Mouse (Mus musculus) neural tube, embryonic 14.5 days (tissue): ENCODE results near the gene Ret. TPM values are rescaled to one million over a fixed set of nuclear protein-coding genes. Genes with fewer than 3 reads are reported as not detected.

Experiments
- ATAC-seq: fragments of 200-750 bp; cut with Nextera tagmentation; 2 replicates; pipeline ENCODE4 v1.8.0; 2017; ENCODE audit warnings: low read depth, mild to moderate bottlenecking, moderate TSS enrichment, moderate library complexity
- H3K27ac ChIP-seq: fragments of 300-500 bp; sonication (generic); 2 replicates; pipeline ENCODE4 v1.5.1; 2014; ENCODE audit warnings: low read depth, mild to moderate bottlenecking, control low read depth, low read length, moderate library complexity, mixed read lengths
- H3K27me3 ChIP-seq: fragments of 300-500 bp; sonication (generic); 2 replicates; pipeline ENCODE4 v1.6.1; 2014; ENCODE audit warnings: low read length; ENCODE audit not compliant: control insufficient read depth, insufficient read depth
- H3K36me3 ChIP-seq: fragments of 300-500 bp; sonication (generic); 2 replicates; pipeline ENCODE4 v1.6.1; 2014; ENCODE audit warnings: low read length, mixed read lengths; ENCODE audit not compliant: control insufficient read depth, insufficient read depth
- H3K4me1 ChIP-seq: fragments of 300-500 bp; sonication (generic); 2 replicates; pipeline ENCODE4 v1.6.1; 2014; ENCODE audit warnings: low read length; ENCODE audit not compliant: control insufficient read depth, insufficient read depth
- H3K4me2 ChIP-seq: fragments of 300-500 bp; sonication (generic); 2 replicates; pipeline ENCODE4 v1.6.1; 2014; ENCODE audit warnings: mild to moderate bottlenecking, low read depth, low read length, control low read depth
- H3K4me3 ChIP-seq: fragments of 300-500 bp; sonication (generic); 2 replicates; pipeline ENCODE4 v1.5.1; 2014; ENCODE audit warnings: low read depth, low read length, control low read depth, mixed read lengths
- H3K9ac ChIP-seq: fragments of 300-500 bp; sonication (generic); replicated peaks from 2 replicates; pipeline ENCODE4 v1.6.1; 2014; ENCODE audit warnings: low read depth, mild to moderate bottlenecking, control low read depth, low read length, mixed read lengths
- H3K9me3 ChIP-seq: fragments of 300-500 bp; sonication (generic); 2 replicates; pipeline ENCODE4 v1.6.1; 2016; ENCODE audit warnings: low read length; ENCODE audit not compliant: control insufficient read depth
- WGBS: fragments of 180-500 bp; shearing (Covaris S2); extraction: QIAGEN DNeasy Blood & Tissue Kit; methylation state at CpG from one replicate; pipeline ENCODE4 v1.1.7; 2014; 5-methylcytosine and 5-hydroxymethylcytosine counted together
- polyA plus RNA-seq: library from polyadenylated mRNA; unstranded; fragments of >200 nt; fragmentation: Nextera tagmentation; extraction: Ambion mirVana; gene quantifications from 2 replicates; pipeline ENCODE4 v1.2.1, GENCODE M21; 2014

Ret gene
- polyA plus RNA-seq, 1 experiment from 2014 or later, result 22.5 TPM

DNA sequence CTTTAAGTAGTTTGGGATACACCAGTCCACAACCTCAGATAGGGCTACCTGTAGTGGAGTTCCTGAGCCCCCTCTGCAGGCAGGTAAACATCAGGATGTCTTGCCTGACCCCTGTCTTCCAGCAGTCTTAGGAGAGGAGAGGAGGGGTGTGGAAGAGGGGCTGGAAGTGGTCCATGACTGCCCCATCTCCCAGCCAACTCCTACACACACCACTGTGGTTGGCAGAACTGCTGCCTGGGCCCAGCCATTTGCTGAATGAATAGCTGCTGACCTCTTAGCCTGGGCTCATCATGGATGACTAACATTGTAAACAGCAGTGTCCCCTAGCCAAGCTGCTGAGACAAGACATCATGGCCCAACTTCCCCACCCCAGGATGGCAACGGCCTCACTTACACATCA, 32.0 kb downstream of the Ret start:
- Histone ChIP-seq H3K4me3 (no peak overlapping the region), H3K9me3 (no peaks in the 10 kb centered on the region), H3K4me2 (no peak overlapping the region), H3K27me3 (no peaks in the 10 kb centered on the region), H3K27ac (no peak overlapping the region), H3K36me3 (no peaks in the 10 kb centered on the region), H3K9ac (no peak overlapping the region), H3K4me1 (no peaks in the 10 kb centered on the region)
- no peak for ATAC-seq
- WGBS, result 96% methylated on average over 1 of the region's 1 CpGs

DNA sequence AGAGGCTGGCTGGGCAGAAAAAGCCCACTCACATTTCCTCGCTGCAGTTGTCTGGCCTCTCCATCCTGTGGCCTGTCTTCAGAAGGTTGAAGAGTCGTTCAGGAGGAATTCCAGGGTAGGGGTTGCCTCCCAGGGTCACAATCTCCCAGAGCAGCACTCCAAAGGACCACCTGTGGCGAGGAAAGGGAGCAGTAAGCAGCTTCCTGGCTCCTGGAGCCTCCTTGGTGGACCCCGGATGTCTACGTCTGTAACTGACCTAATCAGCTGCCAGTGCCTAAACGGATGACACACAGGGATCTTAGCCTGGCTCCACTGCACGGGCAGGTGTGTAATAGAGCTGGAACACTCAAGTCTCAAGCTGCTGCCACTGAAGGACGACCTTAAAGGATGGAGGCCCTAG, 32.8 kb downstream of the Ret start:
- H3K27me3 ChIP-seq, result no peaks in the 10 kb centered on the region
- ATAC-seq, result no peak
- no peak overlapping the region for H3K27ac ChIP-seq
- no peaks in the 10 kb centered on the region for H3K36me3 ChIP-seq
- 77% methylated on average over 8 of the region's 8 CpGs for WGBS
- H3K9me3 ChIP-seq, result no peaks in the 10 kb centered on the region
- H3K9ac ChIP-seq, result no peak overlapping the region
- H3K4me1 ChIP-seq, result no peaks in the 10 kb centered on the region
- no peak overlapping the region for H3K4me2 ChIP-seq
- H3K4me3 ChIP-seq, result no peak overlapping the region

DNA sequence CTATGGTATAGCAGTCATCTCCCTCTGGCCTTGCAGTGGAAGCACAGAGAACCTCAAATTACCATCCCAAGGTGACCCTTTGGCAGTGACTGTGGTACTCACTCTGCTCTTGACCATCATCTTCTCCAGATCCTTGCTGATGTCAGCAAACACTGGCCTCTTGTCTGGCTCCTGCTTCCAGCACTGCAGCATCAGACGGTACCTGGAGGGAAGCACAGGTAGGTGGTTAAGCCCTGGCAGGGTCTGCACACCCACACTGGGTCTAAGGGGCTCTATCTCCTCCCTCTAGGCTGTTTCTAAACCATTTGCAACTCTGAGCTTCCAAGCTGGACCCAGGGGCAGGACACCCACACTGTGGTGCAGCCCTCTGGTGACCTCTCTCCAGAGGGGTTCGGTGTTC, 34.4 kb downstream of the Ret start:
- no peaks in the 10 kb centered on the region for H3K9me3 ChIP-seq
- no peaks in the 10 kb centered on the region for H3K4me1 ChIP-seq
- no peak overlapping the region for H3K4me3 ChIP-seq
- H3K36me3 ChIP-seq, result no peaks in the 10 kb centered on the region
- no peak for ATAC-seq
- H3K27me3 ChIP-seq, result no peaks in the 10 kb centered on the region
- no peak overlapping the region for H3K9ac ChIP-seq
- no peak overlapping the region for H3K27ac ChIP-seq
- no peak overlapping the region for H3K4me2 ChIP-seq
- 89% methylated on average over 2 of the region's 2 CpGs for WGBS

DNA sequence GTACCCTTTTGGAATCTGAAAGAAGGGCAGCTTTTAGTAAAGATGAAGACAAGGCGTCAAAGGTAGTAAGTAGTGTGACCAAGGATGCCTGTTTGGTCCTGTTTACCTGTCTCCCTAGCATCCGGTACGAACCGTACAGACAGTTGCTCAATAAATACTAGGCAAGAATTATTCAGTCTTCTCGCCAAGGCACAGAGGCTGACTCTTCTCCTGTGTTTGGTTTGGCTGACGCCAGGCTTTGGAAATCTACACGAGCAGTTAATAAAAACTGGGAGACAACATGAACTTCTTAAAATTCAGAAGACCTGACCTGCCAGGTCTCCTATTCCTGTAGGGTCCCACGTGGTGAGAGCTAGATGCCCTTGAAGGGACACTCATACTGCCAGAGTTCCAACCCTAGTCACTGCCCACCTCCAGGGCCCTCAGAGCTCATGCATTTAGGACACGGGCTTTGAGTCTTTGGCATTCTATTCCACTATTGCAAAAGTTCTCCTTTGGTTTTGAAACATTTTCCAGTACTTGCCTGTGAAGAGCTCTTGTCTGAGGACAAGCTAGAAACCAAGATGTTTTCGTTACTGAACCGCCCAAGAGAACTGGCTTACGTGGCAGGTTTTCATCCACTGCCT, 34.9 kb downstream of the Ret start:
- 91% methylated on average over 12 of the region's 12 CpGs for WGBS
- Histone ChIP-seq H3K4me1 (no peaks in the 10 kb centered on the region), H3K9me3 (no peaks in the 10 kb centered on the region), H3K36me3 (no peaks in the 10 kb centered on the region), H3K4me2 (no peak overlapping the region), H3K4me3 (no peak overlapping the region), H3K9ac (no peak overlapping the region), H3K27ac (no peak overlapping the region), H3K27me3 (no peaks in the 10 kb centered on the region)
- ATAC-seq, result no peak

DNA sequence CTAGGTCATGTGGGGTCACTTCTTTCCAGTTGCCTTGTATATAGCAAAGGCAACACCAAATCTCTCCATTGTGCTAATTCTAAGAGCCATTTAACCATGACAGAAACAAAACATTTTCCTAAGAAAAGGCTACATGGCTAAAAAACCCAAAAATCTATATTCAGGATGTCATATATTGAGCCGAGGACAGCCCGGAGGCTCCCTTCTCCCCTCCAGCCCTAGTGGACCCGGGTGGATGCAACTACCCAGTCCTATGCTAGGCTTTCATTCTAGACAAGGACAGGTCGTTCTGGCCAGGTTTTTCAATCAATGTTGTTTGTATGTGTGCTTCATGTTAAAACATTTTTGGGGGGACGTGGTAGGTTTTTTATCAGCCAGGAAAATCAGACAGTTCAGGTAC, 44.4 kb downstream of the Ret start:
- H3K27ac ChIP-seq, result no peak overlapping the region
- no peak overlapping the region for H3K9ac ChIP-seq
- no peaks in the 10 kb centered on the region for H3K27me3 ChIP-seq
- no peak overlapping the region for H3K4me2 ChIP-seq
- no peaks in the 10 kb centered on the region for H3K36me3 ChIP-seq
- H3K9me3 ChIP-seq, result no peaks in the 10 kb centered on the region
- no peak overlapping the region for H3K4me3 ChIP-seq
- no peak for ATAC-seq
- WGBS, result 84% methylated on average over 5 of the region's 5 CpGs
- H3K4me1 ChIP-seq, result no peaks in the 10 kb centered on the region

DNA sequence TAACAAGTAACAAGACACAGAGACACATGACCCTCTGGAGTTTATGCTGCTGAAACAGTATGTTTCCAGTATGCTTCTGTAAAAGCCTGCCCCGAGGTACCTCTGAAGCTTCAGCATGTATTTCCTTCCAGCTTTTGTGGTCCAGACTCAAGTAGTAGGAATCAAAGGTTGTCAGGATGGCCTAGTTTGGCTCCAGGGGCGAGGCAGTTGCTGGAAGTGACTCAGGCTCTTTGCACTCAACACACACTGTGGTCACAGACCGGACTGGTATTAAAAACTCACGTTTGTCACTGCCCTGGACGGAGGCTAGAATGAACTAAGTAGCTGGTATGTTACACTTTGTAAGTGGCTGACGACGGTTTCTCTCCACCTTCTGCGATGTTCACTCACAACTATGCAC, 46.5 kb downstream of the Ret start:
- Histone ChIP-seq H3K4me1 (no peaks in the 10 kb centered on the region), H3K4me3 (no peak overlapping the region), H3K4me2 (no peak overlapping the region), H3K36me3 (no peaks in the 10 kb centered on the region), H3K9ac (no peak overlapping the region), H3K27ac (no peak overlapping the region), H3K27me3 (no peaks in the 10 kb centered on the region), H3K9me3 (no peaks in the 10 kb centered on the region)
- WGBS, result 80% methylated on average over 8 of the region's 8 CpGs
- ATAC-seq, result no peak

DNA sequence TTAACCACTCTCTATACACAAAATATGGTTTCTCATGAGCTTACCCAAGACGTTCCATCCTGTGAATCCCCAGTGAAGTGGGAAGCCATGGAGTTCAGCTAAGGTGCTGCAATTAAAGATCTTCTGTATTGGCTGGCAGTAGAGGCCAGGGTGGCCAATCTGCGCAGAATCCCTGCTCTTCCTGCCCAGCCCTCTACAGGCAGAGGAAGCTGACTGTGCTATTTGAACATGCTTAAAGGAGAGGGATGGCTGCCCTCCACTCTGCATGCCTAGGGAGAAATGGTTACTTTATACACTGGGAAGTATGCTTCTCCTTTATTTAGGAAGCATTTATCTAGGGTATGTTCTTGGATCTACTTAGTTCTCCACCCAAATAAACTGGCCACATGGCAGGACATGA, 47.0 kb downstream of the Ret start:
- no peaks in the 10 kb centered on the region for H3K27me3 ChIP-seq
- H3K4me1 ChIP-seq, result no peaks in the 10 kb centered on the region
- 83% methylated on average over 2 of the region's 2 CpGs for WGBS
- H3K9me3 ChIP-seq, result no peaks in the 10 kb centered on the region
- H3K9ac ChIP-seq, result no peak overlapping the region
- H3K36me3 ChIP-seq, result no peaks in the 10 kb centered on the region
- H3K27ac ChIP-seq, result no peak overlapping the region
- no peak overlapping the region for H3K4me3 ChIP-seq
- no peak for ATAC-seq
- no peak overlapping the region for H3K4me2 ChIP-seq

DNA sequence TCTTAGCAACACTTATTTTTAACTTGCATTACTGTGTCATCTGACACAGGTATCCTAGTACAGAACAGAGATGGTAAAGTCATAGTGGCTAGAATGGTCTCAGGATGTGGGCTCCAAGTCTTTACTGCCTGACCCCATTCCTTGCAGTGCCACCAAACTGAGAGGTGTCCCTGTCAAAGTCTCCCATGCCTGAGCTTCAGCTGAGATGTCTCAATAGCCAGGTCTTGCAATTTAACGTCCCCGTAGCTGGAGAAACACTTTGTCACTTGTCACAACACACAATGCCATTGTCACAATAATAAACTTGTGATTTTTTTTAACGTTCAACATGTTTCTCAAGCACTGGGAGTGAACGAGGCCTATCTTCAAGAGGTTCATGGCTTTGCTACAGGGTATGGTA, 47.4 kb downstream of the Ret start:
- Histone ChIP-seq H3K27ac (no peak overlapping the region), H3K4me2 (no peak overlapping the region), H3K4me1 (no peaks in the 10 kb centered on the region), H3K9ac (no peak overlapping the region), H3K4me3 (no peak overlapping the region), H3K9me3 (no peaks in the 10 kb centered on the region), H3K36me3 (no peaks in the 10 kb centered on the region), H3K27me3 (no peaks in the 10 kb centered on the region)
- ATAC-seq, result no peak
- WGBS, result 80% methylated on average over 4 of the region's 4 CpGs

DNA sequence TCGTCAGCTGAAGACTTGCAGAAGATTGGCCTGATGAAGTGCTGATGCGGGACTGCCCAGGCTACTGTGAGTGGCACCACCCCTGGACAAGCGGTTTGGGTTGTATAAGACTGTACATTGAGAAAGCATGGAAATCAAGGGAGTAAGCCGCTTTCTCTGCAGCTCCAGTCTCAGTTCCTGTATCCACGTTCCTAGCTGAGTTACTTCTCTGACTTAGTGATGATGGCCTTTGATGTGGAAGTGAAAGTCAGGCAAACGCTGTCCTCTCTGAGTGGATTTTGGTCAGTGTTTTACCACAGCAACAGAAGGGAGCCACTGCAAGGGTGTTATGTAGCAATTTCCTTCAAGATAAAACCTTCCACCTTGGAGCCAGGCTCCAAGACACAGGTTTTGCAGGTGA, 56.6 kb downstream of the Ret start:
- Histone ChIP-seq H3K9ac (no peak overlapping the region), H3K4me2 (no peak overlapping the region), H3K27ac (no peak overlapping the region), H3K36me3 (no peaks in the 10 kb centered on the region), H3K9me3 (no peaks in the 10 kb centered on the region), H3K27me3 (no peaks in the 10 kb centered on the region), H3K4me1 (no peaks in the 10 kb centered on the region), H3K4me3 (no peak overlapping the region)
- ATAC-seq, result no peak
- WGBS, result 85% methylated on average over 6 of the region's 6 CpGs
